8 mouse cellular contexts compared by ENCODE assay signal in the genomic region with DNA sequence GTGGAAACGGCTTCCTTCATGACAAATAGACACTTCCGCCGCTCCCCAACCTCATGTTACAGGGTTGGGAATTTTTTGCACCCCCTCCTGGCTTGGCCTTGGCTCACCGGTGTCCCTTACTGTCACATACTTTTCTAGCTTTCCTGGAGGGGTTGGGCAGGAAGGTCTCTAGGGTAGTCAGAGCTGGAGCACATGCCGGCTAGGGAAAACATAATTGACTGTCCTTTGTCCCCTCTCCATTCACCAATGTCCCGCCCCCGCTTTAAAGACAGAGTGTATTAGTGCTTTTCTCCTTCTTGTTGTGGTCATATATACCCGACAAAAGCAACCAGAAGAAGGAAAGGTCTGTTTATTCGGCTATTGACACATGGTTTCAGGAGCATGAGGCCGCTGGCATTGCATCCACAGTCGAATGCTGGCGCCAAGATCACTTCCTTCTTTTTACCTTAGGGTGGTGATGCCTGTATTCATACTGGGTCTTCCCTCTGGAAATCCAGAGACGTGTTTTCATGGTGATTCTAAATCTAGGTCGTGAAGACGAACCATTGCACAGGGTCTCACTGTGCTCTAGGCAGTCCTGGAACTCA. TPM values are rescaled to one million over a fixed set of nuclear protein-coding genes. Genes with fewer than 3 reads are reported as not detected.
DNase-seq lines count a peak whose midpoint lies in the region; ATAC-seq and TF ChIP-seq lines count a peak whose summit lies in the region.

No protein-coding gene starts in this region.

- H3K27me3 ChIP-seq in heart, embryonic 14.5 days (ENCODE audit: control insufficient read depth, insufficient read depth, low read length) = no peaks in the 10 kb centered on the region
- H3K27me3 ChIP-seq in liver, adult 2 months (ENCODE audit: control insufficient read depth, insufficient read depth, low read length) = no peaks in the 10 kb centered on the region

- H3K9ac ChIP-seq in heart, embryonic 14.5 days (ENCODE audit: low read length) = peak overlapping the region; percentile 97
- peak overlapping the region; percentile 88 for H3K9ac ChIP-seq in liver, adult 2 months (ENCODE audit: low read depth, low read length)

- no peak for ATAC-seq in heart, embryonic 14.5 days (ENCODE audit: insufficient number of reproducible peaks, insufficient read depth, low FRiP score, low read depth)
- ATAC-seq in frontal cortex, adult (ENCODE audit: low TSS enrichment) = no peak

- peak overlapping the region; percentile 77 for H3K27ac ChIP-seq in brown adipose tissue, adult 24 weeks (replicated peaks; ENCODE audit: low read depth, low read length)
- peak overlapping the region; percentile 86 to 94 for H3K27ac ChIP-seq in heart, embryonic 14.5 days (replicated peaks in 1 of 2; ENCODE audit: control insufficient read depth in 1 of 2, insufficient read depth in 1 of 2, low read depth in 2 of 2, low read length in 2 of 2)
- peak overlapping the region; percentile 85 for H3K27ac ChIP-seq in liver, adult 2 months (replicated peaks; ENCODE audit: insufficient read depth, low read depth, low read length)

- peak; percentile 27 for DNase-seq in kidney, adult 9 months
- no peak for DNase-seq in kidney, adult 8-10 months
- DNase-seq in liver, adult 2 months (ENCODE audit: extremely low read depth, low read depth, low spot score) = peak; percentile 35
- DNase-seq in neural tube, embryonic 10.5 days (ENCODE audit: extremely low spot score, low spot score) = peak; percentile 29
- DNase-seq in left cerebral cortex, postnatal 4 days = no peak

- H3K36me3 ChIP-seq in heart, embryonic 14.5 days (ENCODE audit: control insufficient read depth, insufficient read depth, low read length) = peaks cover 33% of the 10 kb centered on the region
- peaks cover 3% of the 10 kb centered on the region; the same call in 1 of the 2 replicates for H3K36me3 ChIP-seq in liver, adult 2 months (ENCODE audit: control insufficient read depth, insufficient read depth, low read length)

- no peak for TF ChIP-seq POLR2A in liver, adult 2 months (IDR thresholded peaks at IDR 0.05; ENCODE audit: extremely low read depth, insufficient read depth, low read length)

- no peak for TF ChIP-seq CTCF in liver, adult 2 months (IDR thresholded peaks at IDR 0.05; ENCODE audit: low read depth, low read length)

- H3K4me3 ChIP-seq in brown adipose tissue, adult 24 weeks (ENCODE audit: insufficient read depth, low read depth, low read length) = peak overlapping the region; percentile 90
- peak overlapping the region; percentile 91 to 98 for H3K4me3 ChIP-seq in heart, embryonic 14.5 days (ENCODE audit: control insufficient read depth in 1 of 2, insufficient read depth in 1 of 2, low read depth in 1 of 2, low read length in 2 of 2)
- H3K4me3 ChIP-seq in liver, adult 2 months (ENCODE audit: insufficient read depth, low read depth, low read length) = peak overlapping the region; percentile 93

- 4% methylated on average over 15 of the region's 15 CpGs for WGBS in heart, embryonic 14.5 days
- WGBS in liver, adult 2 months = 1% methylated on average over 15 of the region's 15 CpGs

- H3K9me3 ChIP-seq in heart, embryonic 14.5 days (ENCODE audit: control insufficient read depth, low read length) = no peaks in the 10 kb centered on the region

- H3K4me2 ChIP-seq in heart, embryonic 14.5 days (ENCODE audit: low read length) = peak overlapping the region; percentile 84

- peaks cover 5% of the 10 kb centered on the region; the same call in 1 of the 2 replicates for H3K79me2 ChIP-seq in liver, adult 2 months (ENCODE audit: control insufficient read depth, insufficient read depth, low read length)

- intact Hi-C loops in left cerebral cortex, postnatal 4 days (cut with DNase I) = loop anchor here (5.0 to 10.0 kb wide), 3 partner anchors 50 to 212 kb away; partner anchors contain the start of genes C330021F23Rik, Pcp2 and Pex11g

- peaks cover 4% of the 10 kb centered on the region; the same call in 1 of the 2 replicates for H3K4me1 ChIP-seq in brown adipose tissue, adult 24 weeks (ENCODE audit: control insufficient read depth, insufficient read depth, insufficient read length, low read length)
- H3K4me1 ChIP-seq in heart, embryonic 14.5 days (ENCODE audit: control insufficient read depth in 2 of 2, insufficient read depth in 2 of 2, low read length in 2 of 2) = peaks cover 2 to 15% of the 10 kb centered on the region in 2 experiments; a peak in 3 of 4 replicates
- peaks cover 1% of the 10 kb centered on the region; the same call in 1 of the 2 replicates for H3K4me1 ChIP-seq in liver, adult 2 months (ENCODE audit: control insufficient read depth, insufficient read depth, low read length)

RNA-seq across cellular contexts. Expression of gene Trappc5, which starts 1.0 kb away (rescaled TPM):
- polyA plus RNA-seq in brown adipose tissue, adult 24 weeks (2012; ENCODE audit: insufficient read depth, insufficient read length, missing spikeins) = 13.6 and 22.3 TPM in 2 replicates
- 27.6 and 28.4 TPM in 2 replicates for polyA plus RNA-seq in heart, embryonic 14.5 days (2014; fragmentation: Nextera tagmentation; extraction: Ambion mirVana)
- 15.3 and 18.3 TPM in 2 replicates for total RNA-seq in liver, adult 2 months (2014; rRNA removed)
- 22.5 and 25.0 TPM in 2 replicates for polyA plus RNA-seq in liver, adult 2 months (2012; rRNA removed)
- total RNA-seq in left cerebral cortex, postnatal 4 days (2021) = 10 to 100 TPM; 34.4 to 37.0 TPM

RNA-seq across cellular contexts. Expression of gene Fcor, which starts 4.9 kb away (rescaled TPM):
- polyA plus RNA-seq in brown adipose tissue, adult 24 weeks (2012; ENCODE audit: insufficient read depth, insufficient read length, missing spikeins) = 210 and 321 TPM in 2 replicates
- 8.1 and 10.0 TPM in 2 replicates for polyA plus RNA-seq in heart, embryonic 14.5 days (2014; fragmentation: Nextera tagmentation; extraction: Ambion mirVana)
- 1.9 and 2.6 TPM in 2 replicates for total RNA-seq in liver, adult 2 months (2014; rRNA removed)
- polyA plus RNA-seq in liver, adult 2 months (2012; rRNA removed) = 1.1 and 5.7 TPM in 2 replicates
- total RNA-seq in left cerebral cortex, postnatal 4 days (2021) = 10 to 100 TPM; 13.6 to 14.1 TPM

RNA-seq across cellular contexts. Expression of gene Mcemp1, which starts 11.5 kb away (rescaled TPM):
- not detected in 2 replicates for polyA plus RNA-seq in brown adipose tissue, adult 24 weeks (2012; ENCODE audit: insufficient read depth, insufficient read length, missing spikeins)
- polyA plus RNA-seq in heart, embryonic 14.5 days (2014; fragmentation: Nextera tagmentation; extraction: Ambion mirVana) = 0.18 and 0.22 TPM in 2 replicates
- 0.28 TPM in 1 of 2 replicates, not detected in the other for total RNA-seq in liver, adult 2 months (2014; rRNA removed)
- 0.11 TPM in 1 of 2 replicates, not detected in the other for polyA plus RNA-seq in liver, adult 2 months (2012; rRNA removed)
- total RNA-seq in left cerebral cortex, postnatal 4 days (2021) = under 1 TPM; 0.38 to 0.42 TPM

RNA-seq across cellular contexts. Expression of gene Fcer2a, which starts 16.9 kb away (rescaled TPM):
- 0.83 TPM in 1 of 2 replicates, not detected in the other for polyA plus RNA-seq in brown adipose tissue, adult 24 weeks (2012; ENCODE audit: insufficient read depth, insufficient read length, missing spikeins)
- polyA plus RNA-seq in heart, embryonic 14.5 days (2014; fragmentation: Nextera tagmentation; extraction: Ambion mirVana) = not detected in 2 replicates
- total RNA-seq in liver, adult 2 months (2014; rRNA removed) = 0.09 and 0.27 TPM in 2 replicates
- 0.49 and 0.51 TPM in 2 replicates for polyA plus RNA-seq in liver, adult 2 months (2012; rRNA removed)
- total RNA-seq in left cerebral cortex, postnatal 4 days (2021) = not detected

RNA-seq across cellular contexts. Expression of gene Retn, which starts 21.5 kb away (rescaled TPM):
- 212 and 269 TPM in 2 replicates for polyA plus RNA-seq in brown adipose tissue, adult 24 weeks (2012; ENCODE audit: insufficient read depth, insufficient read length, missing spikeins)
- polyA plus RNA-seq in heart, embryonic 14.5 days (2014; fragmentation: Nextera tagmentation; extraction: Ambion mirVana) = not detected in 2 replicates
- total RNA-seq in liver, adult 2 months (2014; rRNA removed) = 0.09 and 0.54 TPM in 2 replicates
- polyA plus RNA-seq in liver, adult 2 months (2012; rRNA removed) = not detected in 2 replicates
- total RNA-seq in left cerebral cortex, postnatal 4 days (2021) = under 1 TPM; 0.76 to 0.91 TPM

Comparison
In these comparisons a context has a peak if more than half of its experiments do, and no peak if none do; other contexts are left out.
1. DNase-seq: peak in kidney, adult 9 months (single experiment), liver, adult 2 months (single experiment) and neural tube, embryonic 10.5 days (single experiment); none in kidney, adult 8-10 months (0 of 2) and left cerebral cortex, postnatal 4 days (single experiment).
2. RNA of gene Fcor, which starts 4.9 kb away (polyA plus RNA-seq): 210 to 321 TPM in brown adipose tissue, adult 24 weeks; 8.1 to 10.0 TPM in heart, embryonic 14.5 days and 1.1 to 5.7 TPM in liver, adult 2 months; every median in the first group is over 10 times any median in the second.
3. Peak in every context shown above with its lines, with median percentiles within 50 percentile points of each other: H3K27ac ChIP-seq and H3K4me3 ChIP-seq.